ENCODE assay signal across 16 mouse cellular contexts in genomic region chr5:140022861-140023260, GRCm38 (mm10).
"Had no signal": no experiment of that assay in that cellular context is flagged by ENCODE, and none has a peak within 500 bp of the region (broad histone marks: within the 10 kb centered on the region; RNA-seq: fewer than 3 reads in every experiment).

No protein-coding gene starts in this region.

- H3K4me3 ChIP-seq: midbrain, embryonic 12.5 days; myocyte; neural tube, embryonic 13.5 days; neural tube, embryonic 15.5 days; stomach, embryonic 15.5 days had no signal

- H3K4me2 ChIP-seq: lung, embryonic 14.5 days; midbrain, embryonic 12.5 days; neural tube, embryonic 13.5 days; neural tube, embryonic 15.5 days; stomach, embryonic 15.5 days had no signal

- H3K9ac ChIP-seq: lung, embryonic 14.5 days; midbrain, embryonic 12.5 days; neural tube, embryonic 13.5 days; neural tube, embryonic 15.5 days; stomach, embryonic 15.5 days had no signal

- ATAC-seq: midbrain, embryonic 16.5 days had no signal

- H3K4me1 ChIP-seq: stomach, embryonic 15.5 days had no signal

- DNase-seq: lung, adult 18-20 months; lung, embryonic 14.5 days; lung, postnatal 10 days; lung, postnatal 4 days; midbrain, embryonic 14.5 days; right cerebral cortex, postnatal 14 days; thymus, adult 2 months; thymus, postnatal 25 days; thymus, postnatal 4 days had no signal

- H3K36me3 ChIP-seq: midbrain, embryonic 12.5 days; neural tube, embryonic 13.5 days; neural tube, embryonic 15.5 days; stomach, embryonic 15.5 days had no signal

- H3K9me3 ChIP-seq: midbrain, embryonic 12.5 days; neural tube, embryonic 13.5 days; neural tube, embryonic 15.5 days; stomach, embryonic 15.5 days had no signal

- H3K27ac ChIP-seq: midbrain, embryonic 12.5 days; stomach, embryonic 15.5 days; stomach, postnatal 0 days had no signal

- H3K27me3 ChIP-seq: midbrain, embryonic 12.5 days; neural tube, embryonic 13.5 days; neural tube, embryonic 15.5 days; stomach, embryonic 15.5 days had no signal
